Mouse (Mus musculus) liver, postnatal 0 days (tissue): Measurements from ENCODE around the gene Cyp2j5.

ENCODE experiments used
- CTCF ChIP-seq: sonication (generic); IDR thresholded peaks from 2 replicates; pipeline ENCODE4 v1.5.1; 2016; ENCODE audit warnings: antibody characterized with exemption, low read depth
- EP300 ChIP-seq: IDR thresholded peaks from 2 replicates; pipeline ENCODE4 v1.6.1; 2016; ENCODE audit warnings: antibody characterized with exemption, low read depth, mild to moderate bottlenecking

DNA sequence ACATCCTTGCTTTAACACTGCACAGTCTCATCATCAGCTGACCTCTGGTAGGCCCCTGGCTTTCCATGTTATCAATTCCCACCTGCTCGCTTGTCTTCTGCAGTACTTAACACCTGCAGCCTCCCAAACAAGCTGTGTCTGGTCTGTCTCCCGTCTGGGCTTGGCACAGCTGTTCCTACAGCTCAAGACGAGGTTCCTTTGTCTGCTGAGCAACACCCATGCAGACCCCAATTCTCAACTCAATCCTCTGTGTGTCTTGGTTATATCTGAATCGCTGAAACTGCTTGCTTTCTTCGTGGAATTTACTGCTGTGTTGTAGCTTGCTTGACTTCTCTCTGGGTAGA lies 34.2 kb upstream of the Cyp2j5 start:
- TF ChIP-seq CTCF (no peak), EP300 (no peak)
